Mouse (Mus musculus) liver, embryonic 12.5 days (tissue): ENCODE data around the gene Olfr313. TPM values are rescaled to one million over a fixed set of nuclear protein-coding genes. Genes with fewer than 3 reads are reported as not detected.
A peak's percentile ranks its signal among the peaks of the same experiment; 100 is the strongest.
"Not testable (repeated sequence)": the region's sequence is repeated elsewhere in the genome, so short reads cannot be mapped to it uniquely, and the experiment has no call there.

Source experiments
- ATAC-seq: fragments of 200-750 bp; cut with Nextera tagmentation; 2 replicates; pipeline ENCODE4 v1.8.0; 2017; ENCODE audit warnings: moderate number of reproducible peaks, mild to moderate bottlenecking, moderate library complexity
- H3K27ac ChIP-seq: fragments of 300-500 bp; sonication (generic); 2 replicates; pipeline ENCODE4 v1.5.1; 2016; ENCODE audit warnings: mild to moderate bottlenecking
- H3K27me3 ChIP-seq: fragments of 300-500 bp; sonication (generic); replicated peaks from 2 replicates; pipeline ENCODE4 v1.6.1; 2016; ENCODE audit warnings: mild to moderate bottlenecking, moderate library complexity
- H3K36me3 ChIP-seq: fragments of 300-500 bp; sonication (generic); 2 replicates; pipeline ENCODE4 v1.6.1; 2016; ENCODE audit warnings: mild to moderate bottlenecking, moderate library complexity
- H3K4me1 ChIP-seq: fragments of 300-500 bp; sonication (generic); 2 replicates; pipeline ENCODE4 v1.6.1; 2016
- H3K4me2 ChIP-seq: fragments of 300-500 bp; sonication (generic); 2 replicates; pipeline ENCODE4 v1.6.1; 2016; ENCODE audit warnings: mild to moderate bottlenecking, moderate library complexity
- H3K4me3 ChIP-seq: fragments of 300-500 bp; sonication (generic); 2 replicates; pipeline ENCODE4 v1.5.1; 2016; ENCODE audit warnings: mild to moderate bottlenecking, moderate library complexity
- H3K9ac ChIP-seq: fragments of 300-500 bp; sonication (generic); 2 replicates; pipeline ENCODE4 v1.6.1; 2016; ENCODE audit warnings: mild to moderate bottlenecking, moderate library complexity
- H3K9me3 ChIP-seq: fragments of 300-500 bp; sonication (generic); replicated peaks from 2 replicates; pipeline ENCODE4 v1.6.1; 2016; ENCODE audit warnings: mild to moderate bottlenecking, moderate library complexity
- WGBS: fragments of 180-500 bp; shearing (Covaris S2); methylation state at CpG from one replicate; pipeline ENCODE4 v1.1.7; 2016; ENCODE audit not compliant: insufficient replicate concordance; 5-methylcytosine and 5-hydroxymethylcytosine counted together
- polyA plus RNA-seq: library from polyadenylated mRNA; unstranded; fragments of >200 nt; fragmentation: Nextera tagmentation; extraction: Ambion mirVana; gene quantifications from 2 replicates; pipeline ENCODE4 v1.2.1, GENCODE M21; 2016

The Olfr313 gene
- polyA plus RNA-seq, 1 experiment from 2014 or later: not detected

- Histone ChIP-seq H3K4me3 (no peak within 1 kb of the TSS), H3K27ac (no peak within 1 kb of the TSS)
- WGBS: 42% methylated on average over 14 of the region's 14 CpGs
These were observed 13.1 kb upstream of the Olfr313 start, which contains the start of gene Fam183b for GRCm38 (mm10) chr11:58801558-58802228. Fam183b (minus strand) TSS chr11:58801960.

GRCm38 (mm10) chr11:58803871-58804270 lies 10.9 kb upstream of the Olfr313 start:
- no peaks in the 10 kb centered on the region for H3K9me3 ChIP-seq
- no peak overlapping the region for H3K4me3 ChIP-seq
- no peaks in the 10 kb centered on the region for H3K36me3 ChIP-seq
- WGBS: 49% methylated on average over 4 of the region's 4 CpGs
- H3K27me3 ChIP-seq: no peaks in the 10 kb centered on the region
- H3K4me1 ChIP-seq: 0 out of 2 replicates have a peak, but pooled peaks cover 4% of the 10 kb centered on the region
- no peak overlapping the region for H3K9ac ChIP-seq
- H3K4me2 ChIP-seq: no peak overlapping the region
- ATAC-seq: no peak
- H3K27ac ChIP-seq: no peak overlapping the region

More at GRCm38 (mm10) chr11:58801558-58802228, 13.1 kb upstream of the Olfr313 start, which contains the start of gene Fam183b:
- no peaks in the 10 kb centered on the region for H3K27me3 ChIP-seq
- no peak within 1 kb of the TSS for H3K9ac ChIP-seq
- H3K9me3 ChIP-seq: no peaks in the 10 kb centered on the region
- H3K36me3 ChIP-seq: no peaks in the 10 kb centered on the region
- 0 out of 2 replicates have a peak, but pooled peaks cover 4% of the 10 kb centered on the region for H3K4me1 ChIP-seq
- no peak for ATAC-seq
- H3K4me2 ChIP-seq: no peak within 1 kb of the TSS

GRCm38 (mm10) chr11:58804393-58804792 lies 10.4 kb upstream of the Olfr313 start:
- H3K36me3 ChIP-seq: no peaks in the 10 kb centered on the region
- H3K27me3 ChIP-seq: no peaks in the 10 kb centered on the region
- ATAC-seq: no peak
- H3K9ac ChIP-seq: no peak overlapping the region
- 70% methylated on average over 2 of the region's 2 CpGs for WGBS
- no peaks in the 10 kb centered on the region for H3K9me3 ChIP-seq
- H3K4me3 ChIP-seq: no peak overlapping the region
- no peak overlapping the region for H3K4me2 ChIP-seq
- no peak overlapping the region for H3K27ac ChIP-seq
- 0 out of 2 replicates have a peak, but pooled peaks cover 4% of the 10 kb centered on the region for H3K4me1 ChIP-seq

- no peak overlapping the region for H3K4me2 ChIP-seq
- H3K4me3 ChIP-seq: no peak overlapping the region
- no peak for ATAC-seq
- H3K36me3 ChIP-seq: no peaks in the 10 kb centered on the region
- WGBS: 0% methylated on average over 1 of the region's 1 CpGs
- H3K9me3 ChIP-seq: no peaks in the 10 kb centered on the region
- no peaks in the 10 kb centered on the region for H3K27me3 ChIP-seq
- H3K9ac ChIP-seq: no peak overlapping the region
- H3K27ac ChIP-seq: no peak overlapping the region
- no peaks in the 10 kb centered on the region for H3K4me1 ChIP-seq
These were observed 2.8 kb upstream of the Olfr313 start for GRCm38 (mm10) chr11:58812001-58812400.

- Histone ChIP-seq H3K9me3 (no peaks in the 10 kb centered on the region), H3K27ac (no peak overlapping the region), H3K36me3 (no peaks in the 10 kb centered on the region), H3K4me2 (no peak overlapping the region), H3K9ac (no peak overlapping the region), H3K4me3 (no peak overlapping the region), H3K4me1 (no peaks in the 10 kb centered on the region), H3K27me3 (no peaks in the 10 kb centered on the region)
- no peak for ATAC-seq
- 65% methylated on average over 1 of the region's 1 CpGs for WGBS
These were observed 876 bp downstream of the Olfr313 start for GRCm38 (mm10) chr11:58815676-58816075.

GRCm38 (mm10) chr11:58828937-58829336 lies 14.1 kb downstream of the Olfr313 start, which contains the start of gene Olfr312:
Olfr312 (plus strand) TSS chr11:58829237.
- H3K4me1 ChIP-seq, H3K36me3 ChIP-seq, H3K4me2 ChIP-seq, H3K9me3 ChIP-seq, H3K27ac ChIP-seq, ATAC-seq, H3K9ac ChIP-seq, H3K27me3 ChIP-seq, H3K4me3 ChIP-seq: not testable (repeated sequence)

GRCm38 (mm10) chr11:58829764-58830163 lies 15.0 kb downstream of the Olfr313 start:
- WGBS: 39% methylated on average over 3 of the region's 3 CpGs
- H3K27ac ChIP-seq: no peak overlapping the region
- no peaks in the 10 kb centered on the region for H3K4me1 ChIP-seq
- no peaks in the 10 kb centered on the region for H3K36me3 ChIP-seq
- H3K4me2 ChIP-seq: no peak overlapping the region
- no peak overlapping the region for H3K4me3 ChIP-seq
- H3K27me3 ChIP-seq: no peaks in the 10 kb centered on the region
- H3K9me3 ChIP-seq: no peaks in the 10 kb centered on the region
- ATAC-seq: no peak
- H3K9ac ChIP-seq: no peak overlapping the region

- H3K4me2 ChIP-seq, ATAC-seq, H3K4me1 ChIP-seq, H3K27ac ChIP-seq, H3K4me3 ChIP-seq, H3K36me3 ChIP-seq, H3K9me3 ChIP-seq, H3K9ac ChIP-seq, H3K27me3 ChIP-seq: not testable (repeated sequence)
- 54% methylated on average over 3 of the region's 3 CpGs for WGBS
These were observed 17.7 kb downstream of the Olfr313 start for GRCm38 (mm10) chr11:58832541-58832940.

GRCm38 (mm10) chr11:58838951-58839350 lies 24.2 kb downstream of the Olfr313 start, which contains the start of gene Olfr311:
Olfr311 (plus strand) TSS chr11:58839251.
- not testable (repeated sequence) for H3K4me3 ChIP-seq, H3K36me3 ChIP-seq, H3K4me1 ChIP-seq, ATAC-seq, H3K4me2 ChIP-seq, H3K27me3 ChIP-seq, H3K9me3 ChIP-seq, H3K9ac ChIP-seq, H3K27ac ChIP-seq

- peaks cover 10% of the 10 kb centered on the region for H3K4me1 ChIP-seq
- WGBS: 1% methylated on average over 24 of the region's 24 CpGs
- H3K27me3 ChIP-seq: 0 out of 2 replicates have a peak, but pooled peaks cover 8% of the 10 kb centered on the region
- H3K9me3 ChIP-seq: no peaks in the 10 kb centered on the region
- peak within 1 kb of the TSS; percentile 87 for H3K9ac ChIP-seq
- H3K4me2 ChIP-seq: peak within 1 kb of the TSS; percentile 82
- peaks cover 23% of the 10 kb centered on the region for H3K36me3 ChIP-seq
- ATAC-seq: peak; percentile 100
- peak within 1 kb of the TSS; percentile 79 for H3K27ac ChIP-seq
- peak within 1 kb of the TSS; percentile 81 for H3K4me3 ChIP-seq
These were observed 32.2 kb downstream of the Olfr313 start, which contains the start of gene Gm12258 for GRCm38 (mm10) chr11:58846919-58847461. Gm12258 (plus strand) TSS chr11:58847158.

GRCm38 (mm10) chr11:58847636-58848035 lies 32.8 kb downstream of the Olfr313 start:
- Histone ChIP-seq H3K4me3 (peak overlapping the region; percentile 81), H3K27ac (peak overlapping the region; percentile 79), H3K9me3 (no peaks in the 10 kb centered on the region), H3K36me3 (peaks cover 30% of the 10 kb centered on the region), H3K4me2 (peak overlapping the region; percentile 82), H3K27me3 (0 out of 2 replicates have a peak, but pooled peaks cover 8% of the 10 kb centered on the region), H3K4me1 (peaks cover 10% of the 10 kb centered on the region), H3K9ac (peak overlapping the region; percentile 87)
- ATAC-seq: 0 out of 2 replicates have a peak, but pooled peaks have one; percentile 4
- 29% methylated on average over 9 of the region's 9 CpGs for WGBS

GRCm38 (mm10) chr11:58849731-58850130 lies 34.9 kb downstream of the Olfr313 start:
- 0 out of 2 replicates have a peak, but pooled peaks cover 5% of the 10 kb centered on the region for H3K27me3 ChIP-seq
- 59% methylated on average over 2 of the region's 2 CpGs for WGBS
- H3K9ac ChIP-seq: no peak overlapping the region
- ATAC-seq: no peak
- peaks cover 40% of the 10 kb centered on the region for H3K36me3 ChIP-seq
- no peak overlapping the region for H3K4me2 ChIP-seq
- peaks cover 10% of the 10 kb centered on the region for H3K4me1 ChIP-seq
- no peaks in the 10 kb centered on the region for H3K9me3 ChIP-seq
- no peak overlapping the region for H3K4me3 ChIP-seq
- H3K27ac ChIP-seq: no peak overlapping the region
